Mouse (Mus musculus): ENCODE data around the gene Tubd1. TPM values are rescaled to one million over a fixed set of nuclear protein-coding genes. Genes with fewer than 3 reads are reported as not detected.

Tubd1 gene
- polyA plus RNA-seq, 1 experiment from 2014 or later = 7.8 TPM

DNA sequence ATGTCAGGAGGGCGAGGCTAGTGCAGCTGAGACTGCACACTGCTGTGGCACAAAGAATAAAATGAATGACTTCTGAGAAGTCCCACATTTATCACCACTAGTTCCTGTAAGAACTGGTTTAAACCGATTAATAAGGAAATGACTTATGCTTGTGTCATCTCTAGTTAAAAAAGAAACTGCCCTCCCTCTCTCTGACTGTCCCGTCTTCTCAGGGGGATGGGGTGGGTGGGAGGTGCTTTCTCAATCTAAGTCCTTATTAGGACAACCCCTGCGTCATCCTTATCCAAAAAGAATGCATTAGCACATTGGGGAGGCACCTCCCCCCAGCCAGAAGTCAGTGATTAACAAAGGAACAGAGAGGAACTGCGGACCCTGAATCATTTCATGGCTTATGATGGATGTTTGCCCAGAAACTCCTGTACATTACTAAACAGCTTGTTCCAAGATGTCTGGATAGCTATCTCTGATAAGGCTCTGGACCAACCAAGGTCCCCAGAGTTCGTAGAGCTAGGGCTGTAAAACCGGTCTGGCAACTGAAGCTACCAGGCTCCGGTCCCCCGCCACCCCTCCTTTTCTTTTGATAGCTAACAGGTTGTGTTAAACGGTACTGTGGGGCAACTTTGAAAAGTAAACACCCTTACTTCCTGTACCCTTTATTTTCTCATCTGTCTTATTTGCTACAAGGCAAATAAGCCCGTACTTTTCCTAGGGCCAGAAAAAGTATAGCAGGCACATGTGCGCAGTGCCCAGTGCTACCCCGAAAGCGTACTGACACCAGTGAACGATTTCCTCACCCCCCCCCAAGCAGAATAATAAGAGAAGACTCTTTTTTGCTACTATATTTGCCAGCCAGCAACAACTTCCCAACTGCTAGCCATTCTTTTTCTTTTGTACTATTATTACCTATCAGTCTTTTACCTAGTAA is 42.3 kb downstream of the Tubd1 start:
- H3K27me3 ChIP-seq = no peaks in the 10 kb centered on the region
- peak overlapping the region; percentile 18; the same call in 1 of the 2 replicates for H3K27ac ChIP-seq
- H3K4me2 ChIP-seq = peak overlapping the region; percentile 34
- peaks cover 14% of the 10 kb centered on the region for H3K4me1 ChIP-seq (replicated peaks)
- 16% methylated on average over 15 of the region's 15 CpGs for WGBS
- ATAC-seq (ENCODE audit: low FRiP score) = no peak
- H3K36me3 ChIP-seq = peaks cover 9% of the 10 kb centered on the region; the same call in 1 of the 2 replicates
- peak overlapping the region; percentile 55; the same call in 1 of the 2 replicates for H3K9ac ChIP-seq
- no peaks in the 10 kb centered on the region for H3K9me3 ChIP-seq
- peak overlapping the region; percentile 16; the same call in 1 of the 2 replicates for H3K4me3 ChIP-seq

GRCm38 (mm10) chr11:86587830-86588229 is 43.0 kb downstream of the Tubd1 start:
- H3K9me3 ChIP-seq = no peaks in the 10 kb centered on the region
- no peak overlapping the region for H3K27ac ChIP-seq
- WGBS = 51% methylated on average over 7 of the region's 7 CpGs
- no peaks in the 10 kb centered on the region for H3K27me3 ChIP-seq
- no peak overlapping the region for H3K4me2 ChIP-seq
- H3K9ac ChIP-seq = no peak overlapping the region
- H3K4me1 ChIP-seq (replicated peaks) = peaks cover 14% of the 10 kb centered on the region
- ATAC-seq (ENCODE audit: low FRiP score) = no peak
- H3K4me3 ChIP-seq = no peak overlapping the region
- H3K36me3 ChIP-seq = peaks cover 4% of the 10 kb centered on the region; the same call in 1 of the 2 replicates

DNA sequence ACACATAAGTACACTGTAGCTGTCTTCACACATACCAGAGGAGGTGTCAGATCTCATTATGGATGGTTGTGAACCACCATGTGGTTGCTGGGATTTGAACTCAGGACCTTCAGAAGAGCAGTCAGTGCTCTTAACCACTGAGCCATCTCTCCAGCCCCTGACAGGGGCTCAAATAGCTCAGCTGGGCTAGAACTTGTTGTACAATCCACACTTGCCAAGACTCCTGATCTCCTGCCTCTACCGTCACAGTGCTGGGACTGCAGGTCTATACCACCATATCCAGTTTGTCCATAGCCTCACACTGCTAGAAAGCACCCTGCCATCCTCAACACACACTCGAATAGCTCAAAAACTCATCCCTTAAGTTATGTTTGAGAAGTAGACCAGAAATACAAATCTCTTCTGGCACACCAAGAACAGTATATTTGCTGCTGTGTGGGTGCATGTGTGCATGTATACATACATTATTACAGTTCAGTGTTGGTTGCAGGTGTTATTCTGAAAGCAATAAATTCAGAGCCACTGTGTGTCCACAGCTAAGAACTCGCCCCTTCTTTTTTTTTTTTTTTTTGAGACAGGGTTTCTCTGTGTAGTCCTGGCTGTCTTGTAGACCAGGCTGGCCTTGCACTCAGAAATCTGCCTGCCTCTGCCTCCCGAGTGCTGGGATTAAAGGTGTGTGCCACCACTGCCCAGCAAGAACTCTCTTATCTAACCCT is 44.0 kb downstream of the Tubd1 start:
- H3K9me3 ChIP-seq = no peaks in the 10 kb centered on the region

GRCm38 (mm10) chr11:86590066-86590465 is 45.3 kb downstream of the Tubd1 start:
- H3K27ac ChIP-seq = no peak overlapping the region
- H3K4me3 ChIP-seq = no peak overlapping the region
- no peak overlapping the region for H3K4me2 ChIP-seq
- no peak for ATAC-seq (ENCODE audit: low FRiP score)
- H3K9me3 ChIP-seq = no peaks in the 10 kb centered on the region
- no peaks in the 10 kb centered on the region for H3K27me3 ChIP-seq
- H3K9ac ChIP-seq = no peak overlapping the region
- H3K4me1 ChIP-seq (replicated peaks) = peaks cover 30% of the 10 kb centered on the region
- 94% methylated on average over 4 of the region's 4 CpGs for WGBS
- 0 out of 2 replicates have a peak, but pooled peaks cover under 1% of the 10 kb centered on the region for H3K36me3 ChIP-seq

More for the DNA sequence above, 44.0 kb downstream of the Tubd1 start:
- no peak overlapping the region for H3K4me2 ChIP-seq
- 0 out of 2 replicates have a peak, but pooled peaks cover 3% of the 10 kb centered on the region for H3K36me3 ChIP-seq
- no peak for ATAC-seq (ENCODE audit: low FRiP score)
- WGBS = 95% methylated on average over 4 of the region's 4 CpGs
- H3K9ac ChIP-seq = no peak overlapping the region
- peaks cover 23% of the 10 kb centered on the region for H3K4me1 ChIP-seq (replicated peaks)
- no peaks in the 10 kb centered on the region for H3K27me3 ChIP-seq
- H3K4me3 ChIP-seq = no peak overlapping the region
- H3K27ac ChIP-seq = no peak overlapping the region

DNA sequence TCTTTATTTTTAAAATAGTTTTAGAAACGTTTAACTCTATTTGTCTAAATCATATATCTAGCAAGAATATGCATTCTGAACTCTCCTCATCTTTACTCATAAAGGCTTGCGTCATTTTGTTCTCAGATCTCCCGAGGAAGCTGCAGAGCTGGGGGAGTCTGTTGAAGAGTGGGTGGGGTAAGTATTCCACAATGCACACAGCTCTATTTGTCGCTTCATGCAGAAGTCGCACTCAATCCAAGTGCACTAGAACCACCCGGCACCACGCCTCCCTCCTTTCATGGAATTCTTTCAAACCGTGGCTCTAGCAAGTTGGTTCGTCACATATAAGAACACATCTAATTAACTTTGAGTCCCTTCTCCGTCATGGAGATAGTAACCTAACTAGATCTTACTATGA is 45.8 kb downstream of the Tubd1 start:
- no peak for ATAC-seq (ENCODE audit: low FRiP score)
- H3K27ac ChIP-seq = no peak overlapping the region
- H3K4me1 ChIP-seq (replicated peaks) = peaks cover 30% of the 10 kb centered on the region
- no peak overlapping the region for H3K4me2 ChIP-seq
- no peak overlapping the region for H3K4me3 ChIP-seq
- no peaks in the 10 kb centered on the region for H3K36me3 ChIP-seq
- no peaks in the 10 kb centered on the region for H3K27me3 ChIP-seq
- no peaks in the 10 kb centered on the region for H3K9me3 ChIP-seq
- WGBS = 92% methylated on average over 10 of the region's 10 CpGs
- H3K9ac ChIP-seq = no peak overlapping the region

DNA sequence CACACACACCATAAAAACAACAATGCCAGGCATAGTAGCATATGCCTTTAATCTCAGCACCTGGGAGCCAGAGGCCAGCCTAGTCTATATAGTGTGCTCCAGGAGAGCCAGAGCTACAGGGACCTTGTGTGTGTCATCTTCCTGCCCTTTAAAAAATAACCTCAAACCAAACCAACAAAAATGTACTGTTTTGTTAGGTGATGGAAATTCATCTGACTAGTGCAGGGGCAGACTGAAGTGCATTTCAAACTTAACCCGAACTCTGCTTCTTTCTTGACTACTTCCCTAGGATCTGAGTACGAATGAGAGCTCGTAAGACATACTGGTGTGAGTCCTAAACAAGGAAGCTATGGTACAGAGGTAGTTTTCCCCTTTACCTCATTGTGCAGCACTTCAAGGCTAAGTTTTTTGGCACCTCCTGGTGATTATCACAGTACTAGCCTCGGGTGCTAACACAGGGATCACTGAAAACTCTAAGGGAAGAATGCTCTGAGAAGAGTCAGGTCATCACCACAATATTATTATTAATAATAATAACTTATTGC is 46.6 kb downstream of the Tubd1 start:
- no peak overlapping the region for H3K9ac ChIP-seq
- no peak overlapping the region for H3K4me3 ChIP-seq
- no peaks in the 10 kb centered on the region for H3K27me3 ChIP-seq
- no peak overlapping the region for H3K27ac ChIP-seq
- WGBS = 90% methylated on average over 4 of the region's 4 CpGs
- H3K4me1 ChIP-seq (replicated peaks) = peaks cover 27% of the 10 kb centered on the region
- H3K4me2 ChIP-seq = no peak overlapping the region
- no peaks in the 10 kb centered on the region for H3K36me3 ChIP-seq
- H3K9me3 ChIP-seq = no peaks in the 10 kb centered on the region
- ATAC-seq (ENCODE audit: low FRiP score) = no peak

DNA sequence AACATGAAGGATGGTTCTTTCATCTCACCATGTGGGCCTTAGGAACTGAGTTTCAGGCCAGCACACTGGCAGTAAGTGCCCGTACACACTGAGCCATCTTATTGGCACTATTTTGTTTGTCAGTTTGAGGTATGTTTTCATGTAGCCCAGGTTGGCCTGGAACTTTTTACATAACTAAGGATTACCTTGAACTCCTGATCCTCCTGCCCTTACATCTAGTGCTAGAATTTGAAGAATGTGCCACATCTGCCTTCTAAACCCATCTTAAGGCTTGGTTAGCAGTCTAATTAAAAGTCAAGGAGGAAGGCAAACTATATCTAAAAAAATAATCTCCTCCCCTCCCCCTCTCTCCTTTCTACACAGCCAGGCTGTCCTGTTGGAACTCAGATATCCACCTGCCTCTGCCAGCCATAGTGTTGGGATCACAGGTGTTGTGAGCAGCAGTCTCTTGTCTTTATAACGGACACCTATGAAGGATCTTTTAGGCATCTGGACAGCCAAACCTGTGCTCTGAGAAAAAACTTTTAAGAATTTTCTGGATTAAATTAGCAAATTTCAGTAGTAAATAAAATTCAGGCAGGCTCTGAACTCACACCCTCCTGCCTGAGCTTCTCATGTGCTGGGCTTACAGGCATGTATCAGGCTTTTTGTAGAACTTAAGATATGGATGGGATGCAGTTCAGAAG is 47.3 kb downstream of the Tubd1 start:
- H3K36me3 ChIP-seq = no peaks in the 10 kb centered on the region
- no peak for ATAC-seq (ENCODE audit: low FRiP score)
- WGBS = 95% methylated on average over 2 of the region's 2 CpGs

DNA sequence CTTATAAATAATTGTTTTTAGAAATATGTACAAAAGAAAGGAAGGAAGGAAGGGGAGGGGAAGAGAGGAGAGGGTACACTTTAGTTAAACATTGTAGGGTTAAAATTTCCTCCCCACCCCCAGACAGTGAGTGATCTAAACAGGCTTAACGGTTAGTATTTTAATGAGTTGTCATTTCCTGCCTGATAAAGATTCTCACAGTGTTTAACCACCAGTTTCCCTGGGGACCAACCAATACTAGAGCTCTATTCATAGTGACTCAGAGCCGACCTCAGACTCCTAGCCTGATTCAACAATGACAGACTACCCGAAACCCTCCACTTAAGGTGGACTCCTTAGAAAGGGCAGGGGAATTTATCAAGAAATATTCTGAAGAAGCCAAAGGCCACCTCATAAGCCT is 48.2 kb downstream of the Tubd1 start:
- no peak overlapping the region for H3K27ac ChIP-seq
- H3K9ac ChIP-seq = no peak overlapping the region
- peaks cover 17% of the 10 kb centered on the region for H3K4me1 ChIP-seq (replicated peaks)
- 27% methylated on average over 3 of the region's 3 CpGs for WGBS
- no peaks in the 10 kb centered on the region for H3K27me3 ChIP-seq
- 0 out of 2 replicates have a peak, but pooled peaks have one; percentile 46 for ATAC-seq (ENCODE audit: low FRiP score)
- H3K4me2 ChIP-seq = no peak overlapping the region
- no peaks in the 10 kb centered on the region for H3K9me3 ChIP-seq
- no peaks in the 10 kb centered on the region for H3K36me3 ChIP-seq
- no peak overlapping the region for H3K4me3 ChIP-seq

More for the DNA sequence above, 47.3 kb downstream of the Tubd1 start:
- H3K4me2 ChIP-seq = no peak overlapping the region
- H3K27me3 ChIP-seq = no peaks in the 10 kb centered on the region
- H3K9ac ChIP-seq = no peak overlapping the region
- H3K9me3 ChIP-seq = no peaks in the 10 kb centered on the region
- peaks cover 21% of the 10 kb centered on the region for H3K4me1 ChIP-seq (replicated peaks)
- no peak overlapping the region for H3K27ac ChIP-seq
- no peak overlapping the region for H3K4me3 ChIP-seq

DNA sequence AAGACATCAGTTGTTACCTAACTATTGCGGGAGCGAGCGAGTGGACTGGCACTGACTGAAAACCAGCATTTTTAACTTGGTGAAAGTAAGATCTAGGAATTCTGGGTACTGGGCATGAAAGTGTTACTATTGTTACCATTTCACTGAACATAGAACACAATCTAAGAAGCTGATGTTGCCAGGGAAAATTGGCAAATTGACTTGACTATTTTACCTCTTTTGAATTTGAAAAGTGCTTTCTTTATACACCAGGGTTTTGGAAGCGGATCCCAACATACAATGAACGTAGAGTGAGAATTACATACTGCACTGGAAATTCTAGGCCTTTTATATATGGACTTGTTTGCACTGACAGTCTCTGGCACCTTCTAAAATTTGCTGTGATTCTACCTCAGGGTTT is 48.7 kb downstream of the Tubd1 start:
- Histone ChIP-seq H3K27me3 (no peaks in the 10 kb centered on the region), H3K9me3 (no peaks in the 10 kb centered on the region), H3K9ac (no peak overlapping the region), H3K27ac (0 out of 2 replicates have a peak overlapping the region, but pooled peaks have one; percentile 3), H3K4me3 (no peak overlapping the region), H3K4me1 (replicated peaks) (peaks cover 17% of the 10 kb centered on the region), H3K36me3 (no peaks in the 10 kb centered on the region), H3K4me2 (no peak overlapping the region)
- ATAC-seq (ENCODE audit: low FRiP score) = no peak
- WGBS = 83% methylated on average over 5 of the region's 5 CpGs

DNA sequence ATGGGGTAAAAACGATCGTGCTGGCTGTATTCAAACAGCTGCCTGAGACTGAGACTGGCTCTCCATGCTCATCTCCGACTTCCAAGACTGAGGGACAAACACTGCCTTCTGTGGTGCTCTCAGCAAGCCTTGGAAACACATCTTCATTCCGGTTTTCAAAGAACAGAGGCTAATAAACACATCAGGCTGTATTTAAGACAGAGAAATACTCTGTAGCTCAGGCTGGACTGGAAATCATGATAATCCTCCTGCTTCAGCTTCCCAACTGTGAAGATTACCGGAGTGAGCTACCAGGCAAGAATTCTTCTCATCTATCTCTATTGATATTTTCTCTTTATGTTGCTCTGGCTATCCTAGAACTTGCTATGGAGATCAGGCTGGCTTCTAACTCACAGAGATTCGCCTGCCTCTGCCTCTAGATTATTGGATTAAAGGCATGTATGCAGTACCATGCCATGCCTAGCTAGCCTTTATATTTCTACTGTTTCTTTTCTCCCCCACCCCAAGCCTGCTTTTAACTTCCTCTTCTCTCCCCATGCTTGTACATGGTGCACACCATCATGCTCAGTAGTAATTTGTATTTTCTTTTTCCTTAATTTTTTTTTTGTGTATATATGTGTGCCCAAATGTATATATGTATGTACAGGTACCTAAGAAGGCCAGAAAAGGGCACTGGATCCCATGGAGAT is 49.5 kb downstream of the Tubd1 start:
- Histone ChIP-seq H3K9ac (no peak overlapping the region), H3K4me2 (no peak overlapping the region), H3K27me3 (no peaks in the 10 kb centered on the region), H3K4me1 (replicated peaks) (peaks cover 17% of the 10 kb centered on the region), H3K27ac (0 out of 2 replicates have a peak overlapping the region, but pooled peaks have one; percentile 3), H3K36me3 (no peaks in the 10 kb centered on the region), H3K4me3 (no peak overlapping the region), H3K9me3 (no peaks in the 10 kb centered on the region)
- 82% methylated on average over 6 of the region's 6 CpGs for WGBS
- no peak for ATAC-seq (ENCODE audit: low FRiP score)

GRCm38 (mm10) chr11:86595366-86595765 is 50.6 kb downstream of the Tubd1 start:
- H3K9ac ChIP-seq = no peak overlapping the region
- H3K9me3 ChIP-seq = no peaks in the 10 kb centered on the region
- H3K4me2 ChIP-seq = no peak overlapping the region
- H3K36me3 ChIP-seq = no peaks in the 10 kb centered on the region
- H3K27ac ChIP-seq = no peak overlapping the region
- ATAC-seq (ENCODE audit: low FRiP score) = no peak
- WGBS = 97% methylated on average over 6 of the region's 6 CpGs
- H3K4me3 ChIP-seq = no peak overlapping the region
- peaks cover 17% of the 10 kb centered on the region for H3K4me1 ChIP-seq (replicated peaks)
- H3K27me3 ChIP-seq = no peaks in the 10 kb centered on the region

Data from hindbrain, embryonic 13.5 days (tissue).